Mouse (Mus musculus): Measurements from ENCODE around the gene Ddah1. TPM values are rescaled to one million over a fixed set of nuclear protein-coding genes. Genes with fewer than 3 reads are reported as not detected.

Gene Ddah1
- polyA plus RNA-seq, 1 experiment from 2014 or later = 20.2 TPM

GRCm38 (mm10) chr3:145730092-145730491 lies 28.4 kb upstream of the Ddah1 start:
- no peak overlapping the region for H3K9ac ChIP-seq (ENCODE audit: low read length)
- H3K4me2 ChIP-seq (replicated peaks; ENCODE audit: low read depth) = no peak overlapping the region
- ATAC-seq (ENCODE audit: low FRiP score, low TSS enrichment) (no peak), DNase-seq (ENCODE audit: low spot score) (no peak)
- no peaks in the 10 kb centered on the region for H3K36me3 ChIP-seq (ENCODE audit: control insufficient read depth, insufficient read depth, low read length)
- H3K4me1 ChIP-seq (replicated peaks; ENCODE audit: control insufficient read depth, insufficient read depth) = no peaks in the 10 kb centered on the region
- no peaks in the 10 kb centered on the region for H3K27me3 ChIP-seq (ENCODE audit: control insufficient read depth, insufficient read depth, low read length)
- no peak overlapping the region for H3K27ac ChIP-seq (replicated peaks)
- no peaks in the 10 kb centered on the region for H3K9me3 ChIP-seq (ENCODE audit: control insufficient read depth, low read length)
- no peak overlapping the region for H3K4me3 ChIP-seq (ENCODE audit: low read depth, low read length)
- no peak for TF ChIP-seq CTCF (IDR thresholded peaks at IDR 0.05; ENCODE audit: low read depth)
- no peak for TF ChIP-seq EP300 (optimal IDR thresholded peaks at IDR 0.05)
- 27% methylated on average over 3 of the region's 3 CpGs for WGBS

DNA sequence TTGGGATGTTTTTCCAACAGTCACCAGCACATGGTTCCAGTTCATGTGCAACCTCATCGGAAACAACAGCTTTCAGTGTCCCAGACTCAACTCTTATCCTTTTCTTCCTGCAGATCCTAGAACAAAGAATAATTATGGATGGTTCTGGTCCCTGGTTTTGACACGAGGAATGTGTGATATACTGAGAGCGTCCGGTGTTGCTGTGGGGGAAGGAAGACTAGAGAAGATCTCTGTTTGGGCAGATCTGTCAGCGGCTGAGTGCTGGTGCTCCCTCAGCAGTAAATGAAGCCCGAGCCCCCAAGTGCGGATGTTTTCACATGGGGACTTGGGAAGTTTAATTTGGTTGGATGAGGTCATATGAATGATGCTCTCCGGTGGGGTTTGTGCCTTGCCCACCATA lies 23.6 kb upstream of the Ddah1 start:
- WGBS = 75% methylated on average over 8 of the region's 8 CpGs
- Histone ChIP-seq H3K4me2 (replicated peaks; ENCODE audit: low read depth) (no peak overlapping the region), H3K27ac (replicated peaks) (no peak overlapping the region), H3K27me3 (ENCODE audit: control insufficient read depth, insufficient read depth, low read length) (no peaks in the 10 kb centered on the region), H3K4me1 (replicated peaks; ENCODE audit: control insufficient read depth, insufficient read depth) (no peaks in the 10 kb centered on the region), H3K9me3 (ENCODE audit: control insufficient read depth, low read length) (no peaks in the 10 kb centered on the region), H3K9ac (ENCODE audit: low read length) (no peak overlapping the region), H3K4me3 (ENCODE audit: low read depth, low read length) (no peak overlapping the region), H3K36me3 (ENCODE audit: control insufficient read depth, insufficient read depth, low read length) (no peaks in the 10 kb centered on the region)
- TF ChIP-seq EP300 (optimal IDR thresholded peaks at IDR 0.05) = no peak
- TF ChIP-seq CTCF (IDR thresholded peaks at IDR 0.05; ENCODE audit: low read depth) = no peak
- ATAC-seq (ENCODE audit: low FRiP score, low TSS enrichment) = no peak
- DNase-seq (ENCODE audit: low spot score) = no peak

- H3K4me3 ChIP-seq (ENCODE audit: low read depth, low read length) = no peak overlapping the region
- no peak overlapping the region for H3K27ac ChIP-seq (replicated peaks)
- no peaks in the 10 kb centered on the region for H3K9me3 ChIP-seq (ENCODE audit: control insufficient read depth, low read length)
- H3K9ac ChIP-seq (ENCODE audit: low read length) = no peak overlapping the region
- no peaks in the 10 kb centered on the region for H3K4me1 ChIP-seq (replicated peaks; ENCODE audit: control insufficient read depth, insufficient read depth)
- no peak for DNase-seq (ENCODE audit: low spot score)
- no peak overlapping the region for H3K4me2 ChIP-seq (replicated peaks; ENCODE audit: low read depth)
- 76% methylated on average over 5 of the region's 5 CpGs for WGBS
- TF ChIP-seq EP300 (optimal IDR thresholded peaks at IDR 0.05) (no peak), CTCF (IDR thresholded peaks at IDR 0.05; ENCODE audit: low read depth) (no peak)
- no peak for ATAC-seq (ENCODE audit: low FRiP score, low TSS enrichment)
- H3K36me3 ChIP-seq (ENCODE audit: control insufficient read depth, insufficient read depth, low read length) = no peaks in the 10 kb centered on the region
- H3K27me3 ChIP-seq (ENCODE audit: control insufficient read depth, insufficient read depth, low read length) = no peaks in the 10 kb centered on the region
Observed at GRCm38 (mm10) chr3:145736562-145736961, 21.9 kb upstream of the Ddah1 start.

DNA sequence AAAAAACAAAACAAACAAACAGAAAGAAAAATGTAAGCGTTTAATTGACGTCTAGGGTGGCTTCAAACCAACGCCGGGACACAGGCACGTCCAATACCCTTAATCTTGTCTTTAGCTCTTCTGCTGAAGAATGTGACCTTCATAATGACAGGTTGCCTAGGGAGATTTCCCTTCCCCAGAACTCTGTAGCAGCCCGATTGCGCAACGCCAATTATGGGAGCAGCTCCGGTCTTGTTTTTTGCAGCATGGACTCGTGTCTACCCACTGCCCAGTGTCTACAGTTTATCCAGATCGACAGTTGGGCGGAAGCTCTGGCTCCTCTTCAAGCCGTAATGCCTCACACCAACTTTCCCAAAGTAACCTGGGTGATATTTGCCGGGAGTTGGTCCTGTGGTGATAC lies 19.8 kb upstream of the Ddah1 start:
- WGBS = 81% methylated on average over 14 of the region's 14 CpGs
- no peak for DNase-seq (ENCODE audit: low spot score)

DNA sequence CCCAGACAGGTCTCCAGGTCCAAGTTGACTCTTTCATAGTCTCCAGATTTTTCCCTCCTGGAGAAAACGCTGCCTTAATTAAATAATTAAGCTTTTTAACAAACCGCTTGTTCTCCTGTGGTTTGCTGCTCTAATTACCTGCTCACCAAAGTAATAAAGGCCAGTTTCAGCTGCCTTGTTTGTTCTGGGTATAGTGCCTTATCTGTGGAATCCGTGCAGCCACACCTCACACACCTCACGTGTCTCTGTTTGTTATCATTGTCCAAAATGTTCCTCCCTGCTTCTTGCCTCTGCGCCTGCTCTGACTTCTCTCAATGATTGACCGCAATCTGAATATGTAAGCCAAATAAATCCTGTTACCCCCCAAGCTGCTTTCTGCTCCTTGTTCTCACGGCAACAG lies 18.6 kb upstream of the Ddah1 start:
- H3K4me3 ChIP-seq (ENCODE audit: low read depth, low read length) = no peak overlapping the region
- H3K9me3 ChIP-seq (ENCODE audit: control insufficient read depth, low read length) = no peaks in the 10 kb centered on the region
- 0 out of 2 replicates have a peak, but pooled peaks have one; percentile 42 for ATAC-seq (ENCODE audit: low FRiP score, low TSS enrichment)
- H3K4me1 ChIP-seq (replicated peaks; ENCODE audit: control insufficient read depth, insufficient read depth) = no peaks in the 10 kb centered on the region
- no peaks in the 10 kb centered on the region for H3K36me3 ChIP-seq (ENCODE audit: control insufficient read depth, insufficient read depth, low read length)
- H3K27me3 ChIP-seq (ENCODE audit: control insufficient read depth, insufficient read depth, low read length) = no peaks in the 10 kb centered on the region
- no peak overlapping the region for H3K27ac ChIP-seq (replicated peaks)
- H3K9ac ChIP-seq (ENCODE audit: low read length) = no peak overlapping the region
- no peak overlapping the region for H3K4me2 ChIP-seq (replicated peaks; ENCODE audit: low read depth)
- no peak for DNase-seq (ENCODE audit: low spot score)
- 33% methylated on average over 7 of the region's 7 CpGs for WGBS
- no peak for TF ChIP-seq CTCF (IDR thresholded peaks at IDR 0.05; ENCODE audit: low read depth)
- TF ChIP-seq EP300 (optimal IDR thresholded peaks at IDR 0.05) = no peak

More for the DNA sequence above, 19.8 kb upstream of the Ddah1 start:
- Histone ChIP-seq H3K27ac (replicated peaks) (no peak overlapping the region), H3K4me2 (replicated peaks; ENCODE audit: low read depth) (no peak overlapping the region), H3K4me1 (replicated peaks; ENCODE audit: control insufficient read depth, insufficient read depth) (no peaks in the 10 kb centered on the region), H3K9ac (ENCODE audit: low read length) (no peak overlapping the region), H3K9me3 (ENCODE audit: control insufficient read depth, low read length) (no peaks in the 10 kb centered on the region), H3K4me3 (ENCODE audit: low read depth, low read length) (no peak overlapping the region), H3K36me3 (ENCODE audit: control insufficient read depth, insufficient read depth, low read length) (no peaks in the 10 kb centered on the region), H3K27me3 (ENCODE audit: control insufficient read depth, insufficient read depth, low read length) (no peaks in the 10 kb centered on the region)
- TF ChIP-seq CTCF (IDR thresholded peaks at IDR 0.05; ENCODE audit: low read depth) (no peak), EP300 (optimal IDR thresholded peaks at IDR 0.05) (no peak)
- no peak for ATAC-seq (ENCODE audit: low FRiP score, low TSS enrichment)

- no peak for ATAC-seq (ENCODE audit: low FRiP score, low TSS enrichment)
- Histone ChIP-seq H3K9ac (ENCODE audit: low read length) (no peak overlapping the region), H3K27ac (replicated peaks) (no peak overlapping the region)
Observed at GRCm38 (mm10) chr3:145743050-145743449, 15.4 kb upstream of the Ddah1 start.

More at GRCm38 (mm10) chr3:145743050-145743449, 15.4 kb upstream of the Ddah1 start:
- 64% methylated on average over 9 of the region's 9 CpGs for WGBS
- Histone ChIP-seq H3K36me3 (ENCODE audit: control insufficient read depth, insufficient read depth, low read length) (no peaks in the 10 kb centered on the region), H3K9me3 (ENCODE audit: control insufficient read depth, low read length) (no peaks in the 10 kb centered on the region), H3K27me3 (ENCODE audit: control insufficient read depth, insufficient read depth, low read length) (no peaks in the 10 kb centered on the region), H3K4me1 (replicated peaks; ENCODE audit: control insufficient read depth, insufficient read depth) (no peaks in the 10 kb centered on the region), H3K4me3 (ENCODE audit: low read depth, low read length) (no peak overlapping the region), H3K4me2 (replicated peaks; ENCODE audit: low read depth) (no peak overlapping the region)
- DNase-seq (ENCODE audit: low spot score) = no peak
- TF ChIP-seq EP300 (optimal IDR thresholded peaks at IDR 0.05) (no peak), CTCF (IDR thresholded peaks at IDR 0.05; ENCODE audit: low read depth) (no peak)
